Mouse (Mus musculus): ENCODE results near the gene Chmp6. TPM values are rescaled to one million over a fixed set of nuclear protein-coding genes. Genes with fewer than 3 reads are reported as not detected.

The Chmp6 gene
- polyA plus RNA-seq, 1 experiment = 43.9 TPM

GRCm38 (mm10) chr11:119965053-119965452 lies 51.8 kb downstream of the Chmp6 start:
- 39% methylated on average over 9 of the region's 9 CpGs for WGBS
- Histone ChIP-seq H3K27ac (ENCODE audit: insufficient read depth, low read length) (no peak overlapping the region), H3K4me1 (ENCODE audit: control insufficient read depth, insufficient read depth, low read length) (peaks cover 6% of the 10 kb centered on the region), H3K4me3 (replicated peaks; ENCODE audit: insufficient read depth, low read depth, low read length) (no peak overlapping the region), H3K27me3 (ENCODE audit: control insufficient read depth, insufficient read depth, low read length) (no peaks in the 10 kb centered on the region)
- TF ChIP-seq POLR2A (IDR thresholded peaks at IDR 0.05; ENCODE audit: borderline replicate concordance, insufficient read depth, low read length) = no peak
- no peak for TF ChIP-seq CTCF (IDR thresholded peaks at IDR 0.05; ENCODE audit: borderline replicate concordance, insufficient read depth, low read depth, low read length)
- no peak for DNase-seq

GRCm38 (mm10) chr11:119966294-119966693 lies 53.1 kb downstream of the Chmp6 start:
- Histone ChIP-seq H3K27me3 (ENCODE audit: control insufficient read depth, insufficient read depth, low read length) (no peaks in the 10 kb centered on the region), H3K27ac (ENCODE audit: insufficient read depth, low read length) (no peak overlapping the region), H3K4me3 (replicated peaks; ENCODE audit: insufficient read depth, low read depth, low read length) (no peak overlapping the region), H3K4me1 (ENCODE audit: control insufficient read depth, insufficient read depth, low read length) (peaks cover 18% of the 10 kb centered on the region)
- TF ChIP-seq POLR2A (IDR thresholded peaks at IDR 0.05; ENCODE audit: borderline replicate concordance, insufficient read depth, low read length) = no peak
- TF ChIP-seq CTCF (IDR thresholded peaks at IDR 0.05; ENCODE audit: borderline replicate concordance, insufficient read depth, low read depth, low read length) = no peak
- no peak for DNase-seq
- WGBS = 83% methylated on average over 6 of the region's 6 CpGs

- H3K27me3 ChIP-seq (ENCODE audit: control insufficient read depth, insufficient read depth, low read length) = no peaks in the 10 kb centered on the region
- H3K27ac ChIP-seq (ENCODE audit: insufficient read depth, low read length) = no peak overlapping the region
- H3K4me1 ChIP-seq (ENCODE audit: control insufficient read depth, insufficient read depth, low read length) = peaks cover 21% of the 10 kb centered on the region
- TF ChIP-seq POLR2A (IDR thresholded peaks at IDR 0.05; ENCODE audit: borderline replicate concordance, insufficient read depth, low read length) = no peak
- no peak for TF ChIP-seq CTCF (IDR thresholded peaks at IDR 0.05; ENCODE audit: borderline replicate concordance, insufficient read depth, low read depth, low read length)
- 39% methylated on average over 8 of the region's 8 CpGs for WGBS
- no peak overlapping the region for H3K4me3 ChIP-seq (replicated peaks; ENCODE audit: insufficient read depth, low read depth, low read length)
- DNase-seq = no peak
Observed at GRCm38 (mm10) chr11:119967401-119967800, 54.2 kb downstream of the Chmp6 start.

GRCm38 (mm10) chr11:119967892-119968291 lies 54.7 kb downstream of the Chmp6 start:
- Histone ChIP-seq H3K4me3 (replicated peaks; ENCODE audit: insufficient read depth, low read depth, low read length) (no peak overlapping the region), H3K27me3 (ENCODE audit: control insufficient read depth, insufficient read depth, low read length) (no peaks in the 10 kb centered on the region), H3K27ac (ENCODE audit: insufficient read depth, low read length) (no peak overlapping the region), H3K4me1 (ENCODE audit: control insufficient read depth, insufficient read depth, low read length) (peaks cover 21% of the 10 kb centered on the region)
- no peak for TF ChIP-seq POLR2A (IDR thresholded peaks at IDR 0.05; ENCODE audit: borderline replicate concordance, insufficient read depth, low read length)
- TF ChIP-seq CTCF (IDR thresholded peaks at IDR 0.05; ENCODE audit: borderline replicate concordance, insufficient read depth, low read depth, low read length) = no peak
- no peak for DNase-seq
- 93% methylated on average over 2 of the region's 2 CpGs for WGBS

Other genes with a start within 250 kb of the Chmp6 start
- 116 and 141 TPM in 2 replicates for gene Baiap2, start 29.3 kb downstream of the Chmp6 start, polyA plus RNA-seq (2012; rRNA removed)
- gene Aatk, start 133.7 kb downstream of the Chmp6 start, polyA plus RNA-seq (2012; rRNA removed) = 296 and 298 TPM in 2 replicates
- gene Cep131, start 173.4 kb downstream of the Chmp6 start, polyA plus RNA-seq (2012; rRNA removed) = 32.3 and 33.0 TPM in 2 replicates
- gene Tepsin, start 185.3 kb downstream of the Chmp6 start, polyA plus RNA-seq (2012; rRNA removed) = 43.5 and 44.7 TPM in 2 replicates
- 43.5 and 50.7 TPM in 2 replicates for gene Ndufaf8, start 185.5 kb downstream of the Chmp6 start, polyA plus RNA-seq (2012; rRNA removed)
- 72.5 and 73.2 TPM in 2 replicates for gene Slc38a10, start 237.9 kb downstream of the Chmp6 start, polyA plus RNA-seq (2012; rRNA removed)